Mouse (Mus musculus) intestine, embryonic 15.5 days (tissue): Measurements from ENCODE around the gene Plcb3. TPM values are rescaled to one million over a fixed set of nuclear protein-coding genes. Genes with fewer than 3 reads are reported as not detected.
"Not testable (repeated sequence)": the region's sequence is repeated elsewhere in the genome, so short reads cannot be mapped to it uniquely, and the experiment has no call there.

ENCODE experiments used
- ATAC-seq: fragments of 200-750 bp; cut with Nextera tagmentation; 2 replicates; pipeline ENCODE4 v1.8.0; 2017; ENCODE audit warnings: moderate TSS enrichment, moderate library complexity
- H3K27ac ChIP-seq: fragments of 300-500 bp; sonication (generic); 2 replicates; pipeline ENCODE4 v1.5.1; 2015; ENCODE audit warnings: mild to moderate bottlenecking, inconsistent platforms
- H3K27me3 ChIP-seq: fragments of 300-500 bp; sonication (generic); replicated peaks from 2 replicates; pipeline ENCODE4 v1.6.1; 2015; ENCODE audit warnings: inconsistent platforms
- H3K36me3 ChIP-seq: fragments of 300-500 bp; sonication (generic); 2 replicates; pipeline ENCODE4 v1.6.1; 2015; ENCODE audit warnings: inconsistent platforms
- H3K4me1 ChIP-seq: fragments of 300-500 bp; sonication (generic); replicated peaks from 2 replicates; pipeline ENCODE4 v1.6.1; 2015; ENCODE audit warnings: inconsistent platforms
- H3K4me2 ChIP-seq: fragments of 300-500 bp; sonication (generic); replicated peaks from 2 replicates; pipeline ENCODE4 v1.6.1; 2015; ENCODE audit warnings: mild to moderate bottlenecking, inconsistent platforms
- H3K4me3 ChIP-seq: fragments of 300-500 bp; sonication (generic); replicated peaks from 2 replicates; pipeline ENCODE4 v1.5.1; 2015; ENCODE audit warnings: inconsistent platforms
- H3K9ac ChIP-seq: fragments of 300-500 bp; sonication (generic); 2 replicates; pipeline ENCODE4 v1.6.1; 2015; ENCODE audit warnings: inconsistent platforms
- H3K9me3 ChIP-seq: fragments of 300-500 bp; sonication (generic); 2 replicates; pipeline ENCODE4 v1.6.1; 2016; ENCODE audit warnings: inconsistent platforms
- WGBS: fragments of 180-500 bp; shearing (Covaris S2); methylation state at CpG from one replicate; pipeline ENCODE4 v1.1.7; 2015; 5-methylcytosine and 5-hydroxymethylcytosine counted together
- polyA plus RNA-seq: library from polyadenylated mRNA; unstranded; fragments of >200 nt; fragmentation: Nextera tagmentation; extraction: Ambion mirVana; gene quantifications from 2 replicates; pipeline ENCODE4 v1.2.1, GENCODE M21; 2015

The Plcb3 gene
- polyA plus RNA-seq, 1 experiment from 2014 or later, result 187 TPM

DNA sequence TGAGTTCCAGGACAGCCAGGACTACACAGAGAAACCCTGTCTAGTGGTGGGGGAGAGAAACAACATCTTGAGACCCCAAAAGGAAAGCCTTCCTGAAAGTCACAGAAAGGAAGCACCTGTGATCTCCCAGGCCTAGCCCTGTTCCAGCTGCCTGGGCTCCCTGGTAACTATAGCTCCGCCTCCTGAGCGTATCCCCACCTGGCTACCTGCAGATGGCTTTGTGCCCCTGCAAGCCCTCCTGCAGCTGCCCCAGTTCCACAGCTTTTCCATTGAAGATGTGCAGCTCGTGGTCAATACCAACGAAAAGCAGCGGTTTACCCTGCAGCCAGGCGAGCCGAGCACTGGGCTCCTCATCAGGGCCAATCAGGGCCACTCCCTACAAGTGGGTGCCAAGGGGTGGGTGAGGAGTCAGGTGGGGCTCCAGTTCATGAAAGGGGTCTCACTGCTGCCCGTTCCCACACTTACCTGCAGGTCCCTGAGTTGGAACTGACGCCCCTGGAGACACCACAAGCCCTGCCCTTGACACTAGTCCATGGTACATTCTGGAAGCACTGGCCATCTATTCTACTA is 21.5 kb upstream of the Plcb3 start:
- Histone ChIP-seq H3K27me3 (no peaks in the 10 kb centered on the region), H3K4me2 (no peak overlapping the region), H3K4me3 (no peak overlapping the region), H3K27ac (no peak overlapping the region), H3K9ac (no peak overlapping the region), H3K4me1 (peaks cover 34% of the 10 kb centered on the region), H3K9me3 (no peaks in the 10 kb centered on the region), H3K36me3 (0 out of 2 replicates have a peak, but pooled peaks cover 3% of the 10 kb centered on the region)
- ATAC-seq, result no peak
- 89% methylated on average over 9 of the region's 9 CpGs for WGBS

DNA sequence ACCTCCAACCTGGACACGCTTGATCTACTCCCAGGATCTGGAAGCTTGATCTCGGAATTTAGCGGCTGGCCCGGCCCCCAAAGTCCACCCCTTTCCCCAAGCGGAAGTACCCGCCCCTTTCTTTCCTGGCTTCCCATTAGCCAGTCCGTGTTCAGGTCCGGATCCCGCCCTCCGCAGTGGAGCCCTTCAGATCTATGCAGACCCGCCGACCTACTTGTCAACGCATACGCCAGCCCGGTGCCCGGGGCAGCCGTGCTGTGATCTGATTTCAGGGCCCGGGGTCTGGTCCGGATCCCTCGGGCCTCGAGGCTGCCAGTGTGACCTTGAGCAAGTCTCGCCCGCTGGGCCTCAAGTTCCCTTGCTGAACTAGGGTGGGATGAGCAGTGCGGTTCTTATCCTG is 19.7 kb upstream of the Plcb3 start, which contains the start of the genes Nudt22 and Trpt1:
Gene Nudt22 (minus strand): TSS at position 112 of the 400 bp plus-strand sequence.
Gene Trpt1 (plus strand): TSS at position 126 of the 400 bp plus-strand sequence.
- no peaks in the 10 kb centered on the region for H3K9me3 ChIP-seq
- peaks cover 36% of the 10 kb centered on the region for H3K4me1 ChIP-seq
- peak; percentile 79 for ATAC-seq
- H3K4me2 ChIP-seq, result peak within 1 kb of the TSS; percentile 91
- peak within 1 kb of the TSS; percentile 76 for H3K27ac ChIP-seq
- H3K36me3 ChIP-seq, result 0 out of 2 replicates have a peak, but pooled peaks cover 3% of the 10 kb centered on the region
- peak within 1 kb of the TSS; percentile 64 for H3K4me3 ChIP-seq
- no peaks in the 10 kb centered on the region for H3K27me3 ChIP-seq
- H3K9ac ChIP-seq, result peak within 1 kb of the TSS; percentile 75
- WGBS, result under 1% methylated on average over 24 of the region's 24 CpGs

DNA sequence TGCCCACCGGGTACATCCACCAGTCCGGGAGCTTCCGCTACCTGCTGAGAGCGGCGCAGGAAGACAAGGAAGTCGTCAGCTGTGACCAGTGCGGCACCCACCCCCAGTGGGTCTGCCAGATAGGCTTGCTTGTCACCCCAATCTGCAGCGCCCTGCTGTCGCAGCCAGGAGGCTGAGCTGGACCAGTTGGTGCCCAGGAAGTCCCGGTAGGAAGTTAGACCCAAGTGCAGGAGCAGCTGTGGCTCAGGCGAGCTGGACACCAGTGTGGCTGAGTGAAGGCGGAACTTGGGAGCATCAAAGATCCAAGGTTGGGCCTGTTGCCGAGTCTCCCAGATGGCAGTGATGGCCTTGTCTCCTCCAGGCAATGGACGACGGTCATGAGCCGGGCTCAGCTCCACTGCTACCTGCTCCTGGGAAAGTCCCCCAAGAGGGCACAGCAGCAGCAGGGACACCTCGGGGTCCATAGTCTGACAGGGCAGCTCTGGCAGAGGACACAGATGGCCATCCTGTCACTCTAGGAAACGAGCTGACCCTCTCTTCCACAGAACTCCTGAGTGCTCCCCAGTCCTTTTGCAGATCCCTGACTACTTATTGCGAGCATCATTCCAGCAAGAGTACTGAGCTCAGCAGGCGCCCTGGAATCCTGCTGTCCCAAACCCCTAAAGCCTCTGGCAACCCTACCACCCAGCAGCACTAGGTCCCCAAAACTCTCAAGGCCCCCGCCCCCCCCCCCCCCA is 19.2 kb upstream of the Plcb3 start:
- Histone ChIP-seq H3K36me3 (0 out of 2 replicates have a peak, but pooled peaks cover 3% of the 10 kb centered on the region), H3K27me3 (no peaks in the 10 kb centered on the region), H3K9ac (peak overlapping the region; percentile 75), H3K4me1 (peaks cover 36% of the 10 kb centered on the region), H3K4me2 (peak overlapping the region; percentile 91), H3K27ac (peak overlapping the region; percentile 46), H3K9me3 (no peaks in the 10 kb centered on the region), H3K4me3 (peak overlapping the region; percentile 64)
- 49% methylated on average over 20 of the region's 21 CpGs for WGBS
- ATAC-seq, result no peak

DNA sequence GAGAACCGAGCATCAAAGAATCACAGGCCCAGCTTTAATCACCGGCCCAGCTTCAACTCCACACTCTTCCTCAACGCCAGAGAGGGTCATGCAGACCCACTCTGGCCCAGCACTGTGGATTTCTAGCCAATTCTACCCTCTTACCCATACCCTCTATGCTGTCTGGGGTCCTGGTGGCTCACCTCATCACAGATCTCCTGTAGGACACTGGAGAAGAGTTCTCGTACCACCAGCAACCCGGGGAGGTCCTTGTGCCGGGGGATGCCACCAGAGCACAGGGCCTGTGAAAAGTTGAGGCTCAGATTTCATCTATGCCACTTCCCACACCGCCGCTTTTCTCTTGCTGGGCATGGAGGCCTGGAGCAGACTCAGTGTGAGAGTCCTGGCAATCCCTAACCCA is 18.2 kb upstream of the Plcb3 start:
- Histone ChIP-seq H3K4me2 (peak overlapping the region; percentile 91), H3K27me3 (no peaks in the 10 kb centered on the region), H3K4me3 (no peak overlapping the region), H3K27ac (no peak overlapping the region), H3K9me3 (no peaks in the 10 kb centered on the region), H3K36me3 (0 out of 2 replicates have a peak, but pooled peaks cover 2% of the 10 kb centered on the region), H3K9ac (peak overlapping the region; percentile 75), H3K4me1 (peaks cover 36% of the 10 kb centered on the region)
- WGBS, result 91% methylated on average over 8 of the region's 8 CpGs
- ATAC-seq, result no peak

DNA sequence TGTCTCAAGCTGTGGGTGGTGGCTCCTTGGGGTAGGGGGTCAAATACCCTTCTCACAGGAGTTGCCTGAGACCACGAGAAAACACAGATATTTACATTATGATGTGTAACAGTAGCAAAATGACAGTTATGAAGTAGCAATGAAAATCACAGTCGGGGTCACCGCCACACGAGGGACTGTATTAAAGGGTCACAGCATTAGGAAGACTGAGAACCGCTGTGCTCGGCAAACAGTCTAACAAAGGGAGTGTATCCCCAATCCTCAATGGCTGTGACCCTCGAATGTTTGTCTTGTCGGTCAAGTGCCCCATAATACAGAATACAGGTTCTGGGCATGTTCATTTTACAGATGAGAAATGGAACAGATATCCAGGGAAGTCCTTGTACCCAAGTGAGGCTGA is 17.7 kb upstream of the Plcb3 start:
- WGBS, result 82% methylated on average over 8 of the region's 8 CpGs

DNA sequence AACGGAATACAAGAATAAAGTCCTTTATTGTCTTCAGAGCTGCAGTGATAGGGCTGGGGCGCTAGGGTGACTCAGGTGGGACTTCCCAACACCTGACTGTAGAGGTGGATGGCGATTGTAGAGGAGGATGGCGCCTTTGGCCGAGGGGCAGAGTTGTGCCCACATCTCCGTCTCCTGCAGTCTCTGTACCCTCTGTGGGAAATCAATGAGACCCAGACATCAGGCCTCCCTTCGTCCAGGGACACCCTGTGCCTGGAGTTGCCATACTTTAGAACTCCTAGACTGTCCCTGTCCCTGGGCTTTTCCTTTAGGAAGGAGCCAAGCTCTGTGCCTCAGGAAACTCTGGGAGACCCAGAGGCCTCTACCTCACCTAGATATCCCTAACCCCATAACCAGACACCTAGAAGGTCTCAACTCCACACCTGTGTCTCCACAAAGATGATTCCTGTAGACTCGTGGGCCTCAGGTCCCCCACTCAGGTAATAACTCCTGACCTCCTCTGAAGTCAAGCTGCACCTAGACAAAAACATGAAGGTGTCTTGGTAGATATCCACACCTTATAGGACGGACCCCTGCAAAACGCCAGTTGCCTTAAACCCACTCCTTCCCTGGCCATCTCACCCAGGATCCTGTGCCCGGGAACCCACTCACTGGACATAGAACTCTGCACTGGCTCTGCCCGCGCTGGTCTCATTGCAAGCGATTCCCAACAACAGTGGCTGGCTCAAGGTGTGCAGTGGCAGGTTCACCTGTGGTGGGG is 16.9 kb upstream of the Plcb3 start:
- Histone ChIP-seq H3K27me3 (no peaks in the 10 kb centered on the region), H3K36me3 (no peaks in the 10 kb centered on the region), H3K4me1 (peaks cover 37% of the 10 kb centered on the region), H3K27ac (0 out of 2 replicates have a peak overlapping the region, but pooled peaks have one; percentile 33), H3K9me3 (no peaks in the 10 kb centered on the region), H3K9ac (peak overlapping the region; percentile 65), H3K4me3 (peak overlapping the region; percentile 54), H3K4me2 (peak overlapping the region; percentile 89)
- 62% methylated on average over 14 of the region's 14 CpGs for WGBS
- no peak for ATAC-seq

More for the DNA sequence above, 17.7 kb upstream of the Plcb3 start:
- ATAC-seq, result no peak
- Histone ChIP-seq H3K4me1 (peaks cover 36% of the 10 kb centered on the region), H3K36me3 (no peaks in the 10 kb centered on the region), H3K4me2 (no peak overlapping the region), H3K9me3 (no peaks in the 10 kb centered on the region), H3K27ac (no peak overlapping the region), H3K4me3 (no peak overlapping the region), H3K27me3 (no peaks in the 10 kb centered on the region), H3K9ac (no peak overlapping the region)

DNA sequence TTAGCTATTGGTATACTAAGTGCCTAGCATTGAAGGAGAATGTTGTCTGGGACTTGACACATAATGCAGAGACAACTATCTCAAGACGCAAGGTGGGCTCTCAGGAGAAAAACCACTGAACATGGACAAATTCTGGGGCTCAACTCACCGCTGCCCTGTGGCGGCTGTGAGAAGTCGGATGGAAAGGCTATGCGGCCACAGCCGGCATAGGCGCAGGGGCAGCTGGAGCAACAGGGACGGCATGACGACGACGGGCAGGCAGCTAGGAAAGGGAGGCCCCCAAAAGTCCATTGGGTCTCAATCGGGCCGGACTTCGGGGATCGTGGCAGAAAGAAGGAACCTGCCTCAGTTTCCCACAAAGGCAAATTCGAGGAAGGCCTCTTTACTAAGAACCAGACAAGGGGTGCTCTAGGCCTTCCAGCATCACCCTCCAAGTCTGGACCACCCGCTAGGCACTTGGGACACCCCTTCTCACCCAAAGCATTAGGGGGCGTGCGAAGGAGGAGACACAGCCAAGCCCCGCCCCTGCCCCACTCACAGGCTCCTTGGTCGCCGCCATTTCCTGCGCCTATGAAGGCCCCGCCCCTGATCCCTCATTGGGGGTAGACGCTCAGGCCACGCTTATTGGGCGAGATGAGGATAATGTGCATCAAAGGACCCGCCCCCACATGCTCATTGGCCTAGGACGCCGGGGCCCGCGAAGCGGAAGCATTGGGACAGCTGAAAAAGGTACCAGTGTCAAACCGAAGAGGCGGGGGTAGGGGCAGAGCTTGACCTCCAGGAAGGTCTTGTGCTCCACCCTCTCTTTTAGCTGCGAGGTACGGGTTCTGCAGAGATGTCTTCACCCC is 16.0 kb upstream of the Plcb3 start, which contains the start of gene Dnajc4:
Gene Dnajc4 (minus strand): TSS at position 562 of the 848 bp plus-strand sequence.
- H3K9ac ChIP-seq, result peak within 1 kb of the TSS; percentile 65
- peak within 1 kb of the TSS; percentile 46 for H3K27ac ChIP-seq
- peak within 1 kb of the TSS; percentile 54 for H3K4me3 ChIP-seq
- no peaks in the 10 kb centered on the region for H3K36me3 ChIP-seq
- 2% methylated on average over 37 of the region's 37 CpGs for WGBS
- no peaks in the 10 kb centered on the region for H3K27me3 ChIP-seq
- peak within 1 kb of the TSS; percentile 89 for H3K4me2 ChIP-seq
- ATAC-seq, result peak; percentile 95
- H3K4me1 ChIP-seq, result peaks cover 39% of the 10 kb centered on the region
- H3K9me3 ChIP-seq, result no peaks in the 10 kb centered on the region

DNA sequence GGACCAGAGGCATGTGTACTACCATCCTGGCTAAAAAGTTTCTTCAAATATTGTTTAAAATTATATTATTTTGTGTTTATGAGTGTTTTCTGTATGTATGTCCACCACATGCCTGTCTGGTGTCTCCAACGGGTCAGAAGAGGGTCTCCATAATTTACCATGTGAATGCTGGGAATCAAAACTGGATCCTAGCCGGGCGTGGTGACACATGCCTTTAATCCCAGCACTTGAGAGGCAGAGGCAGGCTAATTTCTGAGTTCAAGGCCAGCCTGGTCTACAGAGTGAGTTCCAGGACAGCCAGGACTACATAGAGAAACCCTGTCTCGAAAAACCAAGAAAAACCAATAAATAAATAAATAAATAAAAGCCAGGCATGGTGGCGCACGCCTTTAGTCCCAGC is 14.9 kb upstream of the Plcb3 start:
- not testable (repeated sequence) for H3K4me2 ChIP-seq, ATAC-seq, H3K4me3 ChIP-seq, H3K36me3 ChIP-seq, H3K27me3 ChIP-seq, H3K9me3 ChIP-seq, H3K27ac ChIP-seq, H3K9ac ChIP-seq
- peaks cover 34% of the 10 kb centered on the region for H3K4me1 ChIP-seq
- WGBS, result 92% methylated on average over 6 of the region's 6 CpGs

DNA sequence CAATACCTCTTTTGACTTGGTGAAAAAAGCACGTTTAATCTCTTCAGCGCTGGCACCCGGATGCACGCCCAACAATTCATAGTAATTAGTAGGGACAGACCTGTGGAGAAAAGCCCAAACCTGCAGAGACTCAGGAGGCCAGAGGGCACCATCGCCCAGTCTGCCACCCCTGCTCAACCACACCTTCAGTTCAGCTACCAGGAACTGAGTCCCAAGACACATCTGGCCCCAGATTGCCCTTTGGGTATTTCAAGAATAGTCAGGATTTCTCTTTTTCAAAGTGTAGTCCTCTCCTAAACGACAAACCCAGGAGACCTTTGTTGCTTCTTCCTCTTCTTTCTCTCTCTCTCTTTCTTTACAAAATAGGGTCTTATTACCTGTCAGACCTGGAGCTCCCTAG is 14.4 kb upstream of the Plcb3 start:
- Histone ChIP-seq H3K4me3 (no peak overlapping the region), H3K4me2 (no peak overlapping the region), H3K9me3 (no peaks in the 10 kb centered on the region), H3K36me3 (no peaks in the 10 kb centered on the region), H3K27me3 (no peaks in the 10 kb centered on the region), H3K4me1 (peaks cover 39% of the 10 kb centered on the region), H3K27ac (no peak overlapping the region), H3K9ac (no peak overlapping the region)
- ATAC-seq, result no peak
- WGBS, result 91% methylated on average over 6 of the region's 6 CpGs

DNA sequence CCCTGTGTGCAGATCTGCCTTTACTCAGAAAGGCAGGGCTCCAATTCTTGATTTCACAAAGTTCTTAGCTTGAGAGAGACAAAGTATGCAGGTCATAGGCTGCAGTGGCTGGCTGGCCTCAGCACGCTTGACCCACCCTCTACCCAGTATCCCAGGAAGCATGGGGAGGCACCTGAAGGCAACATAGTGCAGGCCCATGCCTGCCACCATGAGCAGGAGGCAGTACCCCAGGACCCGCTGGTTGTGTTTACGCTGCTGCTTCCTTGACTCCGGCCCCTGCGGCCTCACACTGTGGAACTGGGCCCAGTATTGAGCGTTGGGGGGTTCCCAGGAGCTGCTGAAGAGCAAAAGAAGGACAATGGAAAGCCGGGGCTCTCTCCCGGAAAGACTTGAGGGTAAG is 13.0 kb upstream of the Plcb3 start:
- Histone ChIP-seq H3K9ac (no peak overlapping the region), H3K4me2 (0 out of 2 replicates have a peak overlapping the region, but pooled peaks have one; percentile 9), H3K9me3 (no peaks in the 10 kb centered on the region), H3K27ac (no peak overlapping the region), H3K4me1 (peaks cover 32% of the 10 kb centered on the region), H3K4me3 (no peak overlapping the region), H3K36me3 (peaks cover 9% of the 10 kb centered on the region), H3K27me3 (no peaks in the 10 kb centered on the region)
- no peak for ATAC-seq
- WGBS, result 86% methylated on average over 8 of the region's 8 CpGs

DNA sequence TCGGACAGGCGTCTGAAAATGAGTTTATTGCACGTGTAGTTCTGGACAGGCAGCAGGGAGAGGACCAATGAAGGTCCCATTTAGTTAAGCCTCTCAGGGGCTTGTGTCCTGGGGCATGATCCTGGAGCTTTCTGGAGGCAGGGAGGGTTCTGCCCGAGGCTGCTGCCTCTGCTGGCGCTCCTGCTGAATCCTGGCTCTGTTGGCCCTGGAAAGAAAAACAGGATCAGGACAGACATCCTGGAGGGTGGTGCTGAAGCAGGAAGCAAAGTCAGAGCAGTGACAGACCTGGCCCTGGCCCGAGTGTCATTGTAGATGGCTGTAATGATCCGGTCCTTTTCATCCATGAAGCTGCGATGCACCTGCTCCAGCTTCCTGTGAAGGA is 11.6 kb upstream of the Plcb3 start:
- peak overlapping the region; percentile 91 for H3K9ac ChIP-seq
- no peak; the same call in 1 of the 2 replicates for ATAC-seq
- H3K4me3 ChIP-seq, result peak overlapping the region; percentile 94
- H3K4me2 ChIP-seq, result peak overlapping the region; percentile 87
- H3K27ac ChIP-seq, result peak overlapping the region; percentile 92
- no peaks in the 10 kb centered on the region for H3K9me3 ChIP-seq
- no peaks in the 10 kb centered on the region for H3K27me3 ChIP-seq
- WGBS, result 5% methylated on average over 8 of the region's 8 CpGs
- H3K4me1 ChIP-seq, result peaks cover 25% of the 10 kb centered on the region
- peaks cover 9% of the 10 kb centered on the region for H3K36me3 ChIP-seq
